Mouse (Mus musculus) hindbrain, embryonic 14.5 days (tissue): ENCODE measurements at regions not wholly inside any gene's neighbourhood (a gene's known extent, or its start where the extent isn't known, plus 50 kb on each side); places are given as distances from the start of the nearest gene placed in this dataset.
A peak's percentile ranks its signal among the peaks of the same experiment; 100 is the strongest.

Experiments
- ATAC-seq: fragments of 200-750 bp; cut with Nextera tagmentation; 2 replicates; pipeline ENCODE4 v1.8.0; 2017; ENCODE audit warnings: moderate number of reproducible peaks, mild to moderate bottlenecking, moderate TSS enrichment, moderate library complexity; ENCODE audit not compliant: low FRiP score
- DNase-seq: peaks from one replicate; pipeline ENCODE4 v3.0.0-alpha.2; 2015; ENCODE audit warnings: low spot score
- H3K27ac ChIP-seq: fragments of 300-500 bp; sonication (generic); 2 replicates; pipeline ENCODE4 v1.5.1; 2014; ENCODE audit warnings: mild to moderate bottlenecking, moderate library complexity
- H3K27me3 ChIP-seq: fragments of 300-500 bp; sonication (generic); 2 replicates; pipeline ENCODE4 v1.6.1; 2014; ENCODE audit warnings: mild to moderate bottlenecking, low read length, mixed read lengths; ENCODE audit not compliant: control insufficient read depth, insufficient read depth
- H3K36me3 ChIP-seq: fragments of 300-500 bp; sonication (generic); replicated peaks from 2 replicates; pipeline ENCODE4 v1.6.1; 2014; ENCODE audit not compliant: control insufficient read depth, insufficient read depth
- H3K4me1 ChIP-seq: fragments of 300-500 bp; sonication (generic); replicated peaks from 2 replicates; pipeline ENCODE4 v1.6.1; 2014; ENCODE audit warnings: antibody characterized with exemption, low read length, mixed read lengths; ENCODE audit not compliant: control insufficient read depth, insufficient read depth
- H3K4me2 ChIP-seq: fragments of 300-500 bp; sonication (generic); replicated peaks from 2 replicates; pipeline ENCODE4 v1.6.1; 2014; ENCODE audit warnings: mild to moderate bottlenecking, moderate library complexity
- H3K4me3 ChIP-seq: fragments of 300-500 bp; sonication (generic); replicated peaks from 2 replicates; pipeline ENCODE4 v1.5.1; 2014; ENCODE audit warnings: mild to moderate bottlenecking, low read length
- H3K9ac ChIP-seq: fragments of 300-500 bp; sonication (generic); 2 replicates; pipeline ENCODE4 v1.6.1; 2014
- H3K9me3 ChIP-seq: fragments of 300-500 bp; sonication (generic); 2 replicates; pipeline ENCODE4 v1.6.1; 2016; ENCODE audit warnings: low read length; ENCODE audit not compliant: control insufficient read depth
- whole genome bisulfite sequencing: fragments of 180-500 bp; shearing (Covaris S2); extraction: QIAGEN DNeasy Blood & Tissue Kit; methylation state at CpG from one replicate; pipeline ENCODE4 v1.1.7; 2014; 5-methylcytosine and 5-hydroxymethylcytosine counted together

GRCm38 (mm10) chr13:107710368-107710767, 333.9 kb upstream of the Smim15 start:
- no peaks in the 10 kb centered on the region for H3K9me3 ChIP-seq
- WGBS, result 85% methylated on average over 4 of the region's 4 CpGs
- DNase-seq, result no peak
- H3K4me1 ChIP-seq, result no peaks in the 10 kb centered on the region
- H3K4me3 ChIP-seq, result no peak overlapping the region
- H3K27me3 ChIP-seq, result no peaks in the 10 kb centered on the region
- no peak overlapping the region for H3K27ac ChIP-seq
- ATAC-seq, result no peak
- no peak overlapping the region for H3K9ac ChIP-seq
- no peaks in the 10 kb centered on the region for H3K36me3 ChIP-seq
- no peak overlapping the region for H3K4me2 ChIP-seq

- Histone ChIP-seq H3K36me3 (no peaks in the 10 kb centered on the region), H3K9ac (no peak overlapping the region), H3K27ac (no peak overlapping the region), H3K4me1 (no peaks in the 10 kb centered on the region), H3K9me3 (no peaks in the 10 kb centered on the region), H3K4me3 (no peak overlapping the region), H3K27me3 (no peaks in the 10 kb centered on the region), H3K4me2 (no peak overlapping the region)
- DNase-seq (no peak), ATAC-seq (no peak)
- WGBS, result 69% methylated on average over 2 of the region's 2 CpGs
These were observed 334.4 kb upstream of the Smim15 start for GRCm38 (mm10) chr13:107709828-107710227.

GRCm38 (mm10) chr13:107703736-107704135, 340.5 kb upstream of the Smim15 start:
- Histone ChIP-seq H3K9me3 (no peaks in the 10 kb centered on the region), H3K27me3 (no peaks in the 10 kb centered on the region), H3K4me1 (peaks cover 18% of the 10 kb centered on the region), H3K4me3 (no peak overlapping the region), H3K36me3 (no peaks in the 10 kb centered on the region), H3K9ac (no peak overlapping the region), H3K4me2 (no peak overlapping the region), H3K27ac (no peak overlapping the region)
- DNase-seq, result no peak
- no peak for ATAC-seq
- 58% methylated on average over 7 of the region's 7 CpGs for WGBS

GRCm38 (mm10) chr13:107700268-107701139, 343.7 kb upstream of the Smim15 start:
- ATAC-seq (peak; percentile 88), DNase-seq (peak; percentile 63)
- 28% methylated on average over 10 of the region's 10 CpGs for WGBS
- Histone ChIP-seq H3K4me1 (peaks cover 18% of the 10 kb centered on the region), H3K4me3 (no peak overlapping the region), H3K4me2 (no peak overlapping the region; the same call in 1 of the 2 replicates), H3K9ac (peak overlapping the region; percentile 26; the same call in 1 of the 2 replicates), H3K9me3 (no peaks in the 10 kb centered on the region), H3K27me3 (no peaks in the 10 kb centered on the region), H3K36me3 (no peaks in the 10 kb centered on the region), H3K27ac (0 out of 2 replicates have a peak overlapping the region, but pooled peaks have one; percentile 20)

- WGBS, result 89% methylated on average over 5 of the region's 5 CpGs
- no peak overlapping the region for H3K4me2 ChIP-seq
- no peak overlapping the region for H3K9ac ChIP-seq
- H3K4me3 ChIP-seq, result no peak overlapping the region
- H3K27me3 ChIP-seq, result no peaks in the 10 kb centered on the region
- peaks cover 18% of the 10 kb centered on the region for H3K4me1 ChIP-seq
- DNase-seq (no peak), ATAC-seq (no peak)
- H3K9me3 ChIP-seq, result no peaks in the 10 kb centered on the region
- H3K36me3 ChIP-seq, result no peaks in the 10 kb centered on the region
- H3K27ac ChIP-seq, result no peak overlapping the region
These were observed 345.0 kb upstream of the Smim15 start for GRCm38 (mm10) chr13:107699251-107699650.

- Histone ChIP-seq H3K4me1 (peaks cover 18% of the 10 kb centered on the region), H3K9me3 (no peaks in the 10 kb centered on the region), H3K27ac (no peak overlapping the region), H3K9ac (no peak overlapping the region), H3K36me3 (no peaks in the 10 kb centered on the region), H3K27me3 (no peaks in the 10 kb centered on the region), H3K4me3 (no peak overlapping the region), H3K4me2 (no peak overlapping the region)
- ATAC-seq (no peak), DNase-seq (no peak)
- 97% methylated on average over 7 of the region's 7 CpGs for WGBS
These were observed 345.9 kb upstream of the Smim15 start for GRCm38 (mm10) chr13:107698345-107698744.

- no peaks in the 10 kb centered on the region for H3K36me3 ChIP-seq
- H3K9me3 ChIP-seq, result no peaks in the 10 kb centered on the region
- no peak overlapping the region for H3K4me3 ChIP-seq
- WGBS, result 88% methylated on average over 5 of the region's 5 CpGs
- no peak overlapping the region for H3K4me2 ChIP-seq
- no peaks in the 10 kb centered on the region for H3K27me3 ChIP-seq
- H3K27ac ChIP-seq, result no peak overlapping the region
- H3K9ac ChIP-seq, result no peak overlapping the region
- DNase-seq, result no peak
- no peak for ATAC-seq
- no peaks in the 10 kb centered on the region for H3K4me1 ChIP-seq
These were observed 352.0 kb upstream of the Smim15 start for GRCm38 (mm10) chr13:107692123-107692830.

- DNase-seq, result no peak
- H3K4me3 ChIP-seq, result no peak overlapping the region
- no peak overlapping the region for H3K27ac ChIP-seq
- no peaks in the 10 kb centered on the region for H3K27me3 ChIP-seq
- no peaks in the 10 kb centered on the region for H3K9me3 ChIP-seq
- H3K36me3 ChIP-seq, result no peaks in the 10 kb centered on the region
- no peak overlapping the region for H3K9ac ChIP-seq
- H3K4me2 ChIP-seq, result no peak overlapping the region
- H3K4me1 ChIP-seq, result no peaks in the 10 kb centered on the region
- ATAC-seq, result no peak
- WGBS, result 53% methylated on average over 6 of the region's 6 CpGs
These were observed 355.3 kb upstream of the Smim15 start for GRCm38 (mm10) chr13:107688972-107689371.

GRCm38 (mm10) chr13:107685231-107685630, 359.0 kb upstream of the Smim15 start:
- Histone ChIP-seq H3K9ac (no peak overlapping the region), H3K4me1 (no peaks in the 10 kb centered on the region), H3K36me3 (no peaks in the 10 kb centered on the region), H3K27me3 (no peaks in the 10 kb centered on the region), H3K4me3 (no peak overlapping the region), H3K4me2 (no peak overlapping the region), H3K27ac (no peak overlapping the region), H3K9me3 (no peaks in the 10 kb centered on the region)
- DNase-seq, result no peak
- 82% methylated on average over 3 of the region's 3 CpGs for WGBS
- no peak for ATAC-seq
